Mouse (Mus musculus): ENCODE measurements around the gene Rhov. TPM values are rescaled to one million over a fixed set of nuclear protein-coding genes. Genes with fewer than 3 reads are reported as not detected.

Gene Rhov
- polyA plus RNA-seq, 1 experiment from 2014 or later: not detected

DNA sequence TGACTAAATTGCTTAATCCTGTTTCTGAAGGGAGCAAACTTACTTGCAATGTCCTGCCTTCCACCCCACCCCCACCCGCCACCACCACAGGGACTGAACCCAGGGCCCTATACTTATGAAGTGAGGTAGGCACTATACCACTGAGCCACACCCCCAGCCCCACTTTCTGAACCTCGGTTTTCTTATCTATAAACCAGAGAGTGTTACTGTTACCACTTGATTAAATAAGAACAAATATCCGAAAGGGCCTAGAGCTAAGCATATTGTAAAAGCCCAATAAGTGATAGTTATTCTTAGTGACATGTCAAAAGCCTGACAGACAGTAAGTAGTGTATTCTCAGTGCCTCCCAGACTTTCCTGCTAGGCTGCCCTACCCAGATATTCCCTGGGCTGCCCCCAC, 33.3 kb upstream of the Rhov start:
- no peak overlapping the region for H3K4me2 ChIP-seq
- H3K4me1 ChIP-seq (ENCODE audit: control insufficient read depth, insufficient read depth, low read length): peaks cover 29% of the 10 kb centered on the region
- no peak overlapping the region for H3K9ac ChIP-seq (ENCODE audit: low read depth, low read length)
- H3K9me3 ChIP-seq (replicated peaks; ENCODE audit: control insufficient read depth, low read length): no peaks in the 10 kb centered on the region
- no peaks in the 10 kb centered on the region for H3K27me3 ChIP-seq (ENCODE audit: control insufficient read depth, insufficient read depth, low read length)
- ATAC-seq (replicated peaks; ENCODE audit: insufficient number of reproducible peaks, low FRiP score, low TSS enrichment): no peak
- no peak overlapping the region for H3K4me3 ChIP-seq (ENCODE audit: low read depth, low read length)
- 36% methylated on average over 3 of the region's 3 CpGs for WGBS (ENCODE audit: insufficient replicate concordance)
- H3K27ac ChIP-seq (ENCODE audit: low read depth, low read length): no peak overlapping the region
- H3K36me3 ChIP-seq (ENCODE audit: control insufficient read depth, insufficient read depth, low read length): no peaks in the 10 kb centered on the region

DNA sequence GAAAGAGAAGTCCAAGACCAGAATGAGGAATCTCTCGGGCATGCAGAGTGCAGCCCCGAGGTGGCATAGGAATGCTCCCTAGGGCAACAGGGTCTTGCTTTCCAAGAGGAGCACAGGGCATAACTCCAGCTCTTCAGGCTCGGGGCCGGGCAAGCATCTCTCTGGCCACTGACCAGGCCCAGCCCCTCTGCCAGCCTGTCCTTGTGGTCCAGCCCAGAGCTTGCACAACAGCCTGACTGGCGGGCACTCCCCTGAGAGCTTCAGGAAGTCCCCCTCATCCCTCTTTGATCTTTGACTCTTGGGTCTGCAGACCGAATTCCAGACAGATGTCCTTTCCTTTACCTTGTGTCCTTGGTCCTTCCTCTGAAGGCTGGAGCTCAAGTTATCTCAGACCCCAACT, 31.8 kb upstream of the Rhov start:
- Histone ChIP-seq H3K27ac (ENCODE audit: low read depth, low read length) (no peak overlapping the region), H3K9ac (ENCODE audit: low read depth, low read length) (no peak overlapping the region), H3K9me3 (replicated peaks; ENCODE audit: control insufficient read depth, low read length) (no peaks in the 10 kb centered on the region), H3K27me3 (ENCODE audit: control insufficient read depth, insufficient read depth, low read length) (no peaks in the 10 kb centered on the region), H3K4me2 (no peak overlapping the region), H3K36me3 (ENCODE audit: control insufficient read depth, insufficient read depth, low read length) (peaks cover 5% of the 10 kb centered on the region; the same call in 1 of the 2 replicates), H3K4me1 (ENCODE audit: control insufficient read depth, insufficient read depth, low read length) (peaks cover 29% of the 10 kb centered on the region), H3K4me3 (ENCODE audit: low read depth, low read length) (no peak overlapping the region)
- no peak for ATAC-seq (replicated peaks; ENCODE audit: insufficient number of reproducible peaks, low FRiP score, low TSS enrichment)
- 57% methylated on average over 6 of the region's 6 CpGs for WGBS (ENCODE audit: insufficient replicate concordance)

DNA sequence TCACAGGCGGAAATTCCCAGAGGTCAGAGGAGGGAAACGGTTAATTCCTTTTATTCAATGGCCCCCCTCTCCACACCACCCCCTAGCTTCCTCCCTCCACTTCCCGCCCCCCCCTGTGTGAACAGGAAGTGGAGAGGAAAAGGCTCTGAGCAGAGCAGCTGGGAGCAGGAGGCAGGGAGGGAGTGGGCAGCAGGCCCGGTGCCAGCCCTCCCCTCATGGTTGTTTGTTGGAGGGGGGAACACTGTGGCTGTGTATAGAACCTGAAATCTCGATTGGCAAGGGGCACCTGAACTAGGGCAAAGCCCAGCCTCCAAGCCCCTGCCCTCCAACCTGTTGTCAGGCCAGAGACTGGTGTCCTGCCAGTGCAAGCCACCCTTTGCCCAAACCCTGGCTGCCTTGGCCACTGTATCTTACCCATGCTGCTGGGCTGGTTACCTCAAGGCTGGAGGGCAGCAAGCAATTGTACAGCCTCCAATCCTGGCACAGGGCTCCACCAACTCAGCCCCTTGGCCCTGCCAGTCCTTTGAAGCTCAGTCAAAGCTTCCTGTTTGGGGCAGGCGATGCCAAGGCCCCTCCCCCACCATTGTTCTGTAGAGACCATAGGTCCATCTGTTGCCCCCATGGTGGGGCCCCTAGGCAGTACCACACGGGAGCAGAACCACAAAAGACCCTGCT, 29.9 kb upstream of the Rhov start:
- no peaks in the 10 kb centered on the region for H3K9me3 ChIP-seq (replicated peaks; ENCODE audit: control insufficient read depth, low read length)
- H3K9ac ChIP-seq (ENCODE audit: low read depth, low read length): peak overlapping the region; percentile 59; the same call in 1 of the 2 replicates
- H3K4me3 ChIP-seq (ENCODE audit: low read depth, low read length): no peak overlapping the region
- no peaks in the 10 kb centered on the region for H3K27me3 ChIP-seq (ENCODE audit: control insufficient read depth, insufficient read depth, low read length)
- WGBS (ENCODE audit: insufficient replicate concordance): 40% methylated on average over 7 of the region's 7 CpGs
- peak; percentile 13; the same call in 1 of the 2 replicates for ATAC-seq (replicated peaks; ENCODE audit: insufficient number of reproducible peaks, low FRiP score, low TSS enrichment)
- H3K4me1 ChIP-seq (ENCODE audit: control insufficient read depth, insufficient read depth, low read length): peaks cover 29% of the 10 kb centered on the region
- peak overlapping the region; percentile 16; the same call in 1 of the 2 replicates for H3K27ac ChIP-seq (ENCODE audit: low read depth, low read length)
- H3K4me2 ChIP-seq: peak overlapping the region; percentile 57
- peaks cover 14% of the 10 kb centered on the region for H3K36me3 ChIP-seq (ENCODE audit: control insufficient read depth, insufficient read depth, low read length)

DNA sequence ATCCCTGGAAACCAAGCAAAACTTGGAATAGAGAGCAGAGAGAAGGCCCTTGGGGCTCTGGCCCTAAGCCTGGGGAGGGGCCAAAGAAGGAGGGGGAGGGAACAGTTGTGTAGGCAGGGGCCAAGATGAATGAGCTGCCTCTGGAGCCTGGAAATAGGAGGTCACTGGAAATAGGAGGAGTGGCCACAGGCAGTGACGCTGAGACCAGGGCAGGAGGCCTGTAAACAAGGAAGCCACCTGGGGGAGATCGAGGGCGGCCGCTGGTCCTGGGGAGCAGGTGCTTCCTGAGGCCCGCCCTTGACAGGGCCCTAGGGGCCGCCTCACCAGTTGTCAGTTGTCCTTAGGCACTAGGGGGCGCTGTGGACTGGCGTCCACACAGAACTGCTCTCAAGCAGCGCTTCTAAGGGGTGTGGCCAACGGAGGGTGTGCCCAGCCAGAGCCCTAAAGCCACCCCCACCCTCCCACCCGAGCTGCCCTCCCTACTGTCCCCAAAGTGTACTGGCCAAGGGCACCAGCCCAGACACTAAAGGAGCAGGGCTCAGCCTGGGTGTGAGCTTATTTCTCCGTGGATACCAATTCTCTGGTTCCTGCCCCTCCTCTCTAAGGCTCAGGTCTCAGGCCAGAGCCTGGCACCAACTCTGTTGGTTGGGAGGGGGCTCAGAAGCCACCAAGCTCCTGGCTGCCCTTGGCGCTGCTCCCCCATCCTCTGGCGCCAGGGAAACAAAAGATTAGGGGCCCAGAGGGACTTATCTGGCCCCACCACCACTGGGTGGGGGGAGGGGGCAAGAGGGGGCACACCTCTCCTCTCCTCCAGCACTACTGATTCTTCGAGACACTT, 29.1 kb upstream of the Rhov start:
- 3% methylated on average over 15 of the region's 15 CpGs for WGBS (ENCODE audit: insufficient replicate concordance)
- no peaks in the 10 kb centered on the region for H3K9me3 ChIP-seq (replicated peaks; ENCODE audit: control insufficient read depth, low read length)
- H3K27me3 ChIP-seq (ENCODE audit: control insufficient read depth, insufficient read depth, low read length): no peaks in the 10 kb centered on the region
- H3K4me3 ChIP-seq (ENCODE audit: low read depth, low read length): peak overlapping the region; percentile 10; the same call in 1 of the 2 replicates
- peak; percentile 84 for ATAC-seq (replicated peaks; ENCODE audit: insufficient number of reproducible peaks, low FRiP score, low TSS enrichment)
- peak overlapping the region; percentile 59; the same call in 1 of the 2 replicates for H3K9ac ChIP-seq (ENCODE audit: low read depth, low read length)
- H3K27ac ChIP-seq (ENCODE audit: low read depth, low read length): peak overlapping the region; percentile 36
- peak overlapping the region; percentile 57 for H3K4me2 ChIP-seq
- H3K4me1 ChIP-seq (ENCODE audit: control insufficient read depth, insufficient read depth, low read length): peaks cover 29% of the 10 kb centered on the region
- peaks cover 14% of the 10 kb centered on the region for H3K36me3 ChIP-seq (ENCODE audit: control insufficient read depth, insufficient read depth, low read length)

DNA sequence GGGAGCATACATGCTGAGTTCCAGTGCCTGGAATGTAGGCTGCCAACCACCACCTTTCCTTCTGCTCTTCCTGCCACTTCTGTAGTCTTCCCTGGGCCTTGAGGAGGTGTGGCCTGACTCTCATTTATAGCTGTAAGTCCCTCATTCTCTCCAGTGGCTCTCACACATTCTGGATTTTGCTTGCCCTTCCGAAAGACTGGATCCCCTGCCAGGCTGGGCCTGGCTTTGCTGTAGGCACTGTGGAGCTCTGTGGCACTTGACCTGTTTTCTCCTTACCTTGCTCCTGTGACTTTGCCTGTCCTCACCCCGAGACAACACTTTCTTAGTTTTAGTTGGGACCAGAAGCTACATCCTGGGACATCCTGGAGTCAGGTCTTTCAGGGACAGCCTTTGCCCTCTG, 27.8 kb upstream of the Rhov start:
- Histone ChIP-seq H3K4me1 (ENCODE audit: control insufficient read depth, insufficient read depth, low read length) (peaks cover 19% of the 10 kb centered on the region), H3K36me3 (ENCODE audit: control insufficient read depth, insufficient read depth, low read length) (peaks cover 14% of the 10 kb centered on the region), H3K27me3 (ENCODE audit: control insufficient read depth, insufficient read depth, low read length) (no peaks in the 10 kb centered on the region), H3K4me2 (no peak overlapping the region), H3K9ac (ENCODE audit: low read depth, low read length) (no peak overlapping the region), H3K9me3 (replicated peaks; ENCODE audit: control insufficient read depth, low read length) (no peaks in the 10 kb centered on the region), H3K27ac (ENCODE audit: low read depth, low read length) (no peak overlapping the region), H3K4me3 (ENCODE audit: low read depth, low read length) (no peak overlapping the region)
- WGBS (ENCODE audit: insufficient replicate concordance): 90% methylated on average over 2 of the region's 2 CpGs
- ATAC-seq (replicated peaks; ENCODE audit: insufficient number of reproducible peaks, low FRiP score, low TSS enrichment): no peak

DNA sequence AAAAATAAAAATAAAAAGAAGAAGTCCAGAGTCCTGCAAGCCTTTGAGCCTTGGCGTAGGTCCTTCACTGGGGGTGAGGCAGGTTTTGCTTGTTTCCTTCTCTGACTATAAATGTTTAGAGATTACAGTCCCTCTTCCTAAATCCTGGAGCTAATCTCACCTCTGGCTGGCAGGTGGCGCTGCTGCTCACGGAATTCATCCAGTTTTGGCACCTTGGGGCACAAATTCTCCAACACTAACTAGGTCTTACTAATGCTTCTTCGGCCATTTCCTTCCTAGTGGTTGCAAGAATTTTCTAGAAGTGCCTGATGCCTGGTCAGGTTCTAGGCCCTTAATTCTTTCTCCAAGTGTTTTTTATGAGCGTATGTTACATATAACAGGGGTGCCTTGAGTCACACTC, 27.3 kb upstream of the Rhov start:
- Histone ChIP-seq H3K36me3 (ENCODE audit: control insufficient read depth, insufficient read depth, low read length) (peaks cover 15% of the 10 kb centered on the region), H3K9me3 (replicated peaks; ENCODE audit: control insufficient read depth, low read length) (no peaks in the 10 kb centered on the region), H3K4me2 (no peak overlapping the region), H3K4me3 (ENCODE audit: low read depth, low read length) (no peak overlapping the region), H3K27me3 (ENCODE audit: control insufficient read depth, insufficient read depth, low read length) (no peaks in the 10 kb centered on the region), H3K4me1 (ENCODE audit: control insufficient read depth, insufficient read depth, low read length) (peaks cover 16% of the 10 kb centered on the region), H3K27ac (ENCODE audit: low read depth, low read length) (no peak overlapping the region), H3K9ac (ENCODE audit: low read depth, low read length) (no peak overlapping the region)
- ATAC-seq (replicated peaks; ENCODE audit: insufficient number of reproducible peaks, low FRiP score, low TSS enrichment): no peak
- WGBS (ENCODE audit: insufficient replicate concordance): 48% methylated on average over 5 of the region's 5 CpGs

DNA sequence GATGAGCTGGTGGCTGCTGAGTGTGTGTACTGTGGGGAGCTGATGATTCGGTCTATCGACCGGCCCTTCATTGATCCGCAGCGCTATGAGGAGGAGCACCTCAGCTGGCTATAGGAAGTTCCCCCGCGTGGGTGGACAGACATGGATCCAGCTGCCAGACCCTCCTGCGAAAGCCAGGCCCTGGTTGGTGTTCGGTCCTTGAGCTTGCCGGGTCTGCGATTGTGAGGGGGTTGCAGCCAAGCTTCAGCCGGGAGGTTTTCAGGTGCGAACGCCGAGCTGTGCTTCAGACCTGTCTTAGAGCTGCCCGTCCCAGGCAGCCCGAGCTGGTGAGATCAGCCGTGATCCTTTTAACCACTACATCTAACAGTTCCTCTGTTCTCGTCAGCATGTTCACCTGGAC, 26.4 kb upstream of the Rhov start:
- Histone ChIP-seq H3K4me2 (no peak overlapping the region), H3K4me1 (ENCODE audit: control insufficient read depth, insufficient read depth, low read length) (peaks cover 16% of the 10 kb centered on the region), H3K27ac (ENCODE audit: low read depth, low read length) (no peak overlapping the region), H3K9ac (ENCODE audit: low read depth, low read length) (no peak overlapping the region), H3K36me3 (ENCODE audit: control insufficient read depth, insufficient read depth, low read length) (peaks cover 20% of the 10 kb centered on the region), H3K9me3 (replicated peaks; ENCODE audit: control insufficient read depth, low read length) (no peaks in the 10 kb centered on the region), H3K4me3 (ENCODE audit: low read depth, low read length) (no peak overlapping the region), H3K27me3 (ENCODE audit: control insufficient read depth, insufficient read depth, low read length) (no peaks in the 10 kb centered on the region)
- no peak for ATAC-seq (replicated peaks; ENCODE audit: insufficient number of reproducible peaks, low FRiP score, low TSS enrichment)
- 91% methylated on average over 19 of the region's 19 CpGs for WGBS (ENCODE audit: insufficient replicate concordance)

DNA sequence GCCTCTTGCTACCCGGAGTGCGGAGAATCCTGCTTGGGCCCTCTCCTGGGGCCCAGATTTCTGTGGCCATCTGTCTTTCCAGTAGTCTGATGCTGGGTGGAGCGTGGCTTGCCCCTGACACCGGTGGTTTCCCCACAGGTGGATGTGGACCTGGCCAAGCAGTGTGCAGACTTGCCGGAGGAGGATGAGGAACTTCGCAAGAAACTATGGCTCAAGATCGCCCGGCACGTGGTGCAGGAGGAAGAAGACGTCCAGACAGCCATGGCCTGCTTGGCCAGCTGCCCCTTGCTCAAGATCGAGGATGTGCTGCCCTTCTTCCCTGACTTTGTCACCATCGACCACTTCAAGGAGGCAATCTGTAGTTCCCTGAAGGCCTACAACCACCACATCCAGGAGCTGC, 25.7 kb upstream of the Rhov start:
- Histone ChIP-seq H3K36me3 (ENCODE audit: control insufficient read depth, insufficient read depth, low read length) (peaks cover 25% of the 10 kb centered on the region), H3K9ac (ENCODE audit: low read depth, low read length) (no peak overlapping the region), H3K4me1 (ENCODE audit: control insufficient read depth, insufficient read depth, low read length) (peaks cover 16% of the 10 kb centered on the region), H3K4me2 (no peak overlapping the region), H3K27ac (ENCODE audit: low read depth, low read length) (no peak overlapping the region), H3K9me3 (replicated peaks; ENCODE audit: control insufficient read depth, low read length) (no peaks in the 10 kb centered on the region), H3K4me3 (ENCODE audit: low read depth, low read length) (no peak overlapping the region), H3K27me3 (ENCODE audit: control insufficient read depth, insufficient read depth, low read length) (no peaks in the 10 kb centered on the region)
- no peak for ATAC-seq (replicated peaks; ENCODE audit: insufficient number of reproducible peaks, low FRiP score, low TSS enrichment)
- 86% methylated on average over 12 of the region's 12 CpGs for WGBS (ENCODE audit: insufficient replicate concordance)
